Comparison of ENCODE assay signal across 15 mouse cellular contexts in genomic region chr7:51458757-51459156, GRCm38 (mm10). TPM values are rescaled to one million over a fixed set of nuclear protein-coding genes. Genes with fewer than 3 reads are reported as not detected.
DNase-seq lines count a peak whose midpoint lies in the region; ATAC-seq and TF ChIP-seq lines count a peak whose summit lies in the region.
"Had no signal": no experiment of that assay in that cellular context is flagged by ENCODE, and none has a peak within 500 bp of the region (broad histone marks: within the 10 kb centered on the region; RNA-seq: fewer than 3 reads in every experiment).

No protein-coding gene starts in this region.

- no peaks in the 10 kb centered on the region for H3K9me3 ChIP-seq in midbrain, postnatal 0 days (ENCODE audit: low read length)
- H3K9me3 ChIP-seq in midbrain, embryonic 11.5 days (ENCODE audit: control insufficient read depth, low read length), result no peaks in the 10 kb centered on the region
- H3K9me3 ChIP-seq: megakaryocyte, embryonic 14.5 days had no signal

- no peaks in the 10 kb centered on the region for H3K27me3 ChIP-seq in midbrain, postnatal 0 days (ENCODE audit: insufficient read depth, low read length)
- H3K27me3 ChIP-seq in midbrain, embryonic 11.5 days (ENCODE audit: control insufficient read depth, insufficient read depth, low read length), result no peaks in the 10 kb centered on the region
- H3K27me3 ChIP-seq: megakaryocyte, embryonic 14.5 days had no signal

- 78% methylated on average over 1 of the region's 1 CpGs for WGBS in midbrain, postnatal 0 days
- WGBS in midbrain, embryonic 11.5 days, result 93% methylated on average over 1 of the region's 1 CpGs

- H3K36me3 ChIP-seq in midbrain, postnatal 0 days (ENCODE audit: insufficient read depth, low read length), result no peaks in the 10 kb centered on the region
- H3K36me3 ChIP-seq in midbrain, embryonic 11.5 days (ENCODE audit: control insufficient read depth, insufficient read depth, low read length), result no peaks in the 10 kb centered on the region

- H3K9ac ChIP-seq in midbrain, postnatal 0 days (replicated peaks; ENCODE audit: low read length, poor library complexity, severe bottlenecking), result no peak overlapping the region
- no peak overlapping the region for H3K9ac ChIP-seq in midbrain, embryonic 11.5 days (ENCODE audit: low read length)
- H3K9ac ChIP-seq: liver, embryonic 14.5 days had no signal

- DNase-seq in embryo, embryonic 10 days (ENCODE audit: low spot score), result peak; percentile 9
- DNase-seq in embryo, embryonic 9.5 days (ENCODE audit: extremely low spot score), result no peak
- peak; percentile 14 for DNase-seq in kidney, postnatal 10 days
- DNase-seq in kidney, adult 8-10 months, result no peak
- no peak for DNase-seq in midbrain, postnatal 0 days (ENCODE audit: low spot score)
- DNase-seq in midbrain, embryonic 11.5 days (ENCODE audit: low spot score, missing footprints), result no peak
- DNase-seq in retina, embryonic 14.5 days (ENCODE audit: low spot score), result peak; percentile 17
- DNase-seq: adrenal gland, adult 8-10 months; gastrocnemius, postnatal 10 days; kidney, adult 18-20 months; thymus, postnatal 14 days had no signal

- ATAC-seq in midbrain, postnatal 0 days (ENCODE audit: low FRiP score), result no peak
- ATAC-seq in midbrain, embryonic 11.5 days (ENCODE audit: low FRiP score), result no peak
- ATAC-seq in frontal cortex, adult (ENCODE audit: low TSS enrichment), result no peak

- H3K4me3 ChIP-seq in midbrain, postnatal 0 days (ENCODE audit: low read depth, low read length), result no peak overlapping the region
- H3K4me3 ChIP-seq in midbrain, embryonic 11.5 days (ENCODE audit: low read depth, low read length), result no peak overlapping the region
- H3K4me3 ChIP-seq: megakaryocyte, embryonic 14.5 days had no signal

- no peaks in the 10 kb centered on the region for H3K4me1 ChIP-seq in midbrain, postnatal 0 days (ENCODE audit: insufficient read depth, low read length)
- H3K4me1 ChIP-seq in midbrain, embryonic 11.5 days (ENCODE audit: control insufficient read depth, insufficient read depth, low read length), result no peaks in the 10 kb centered on the region
- H3K4me1 ChIP-seq: megakaryocyte, embryonic 14.5 days had no signal

- TF ChIP-seq CTCF in midbrain, postnatal 0 days (IDR thresholded peaks at IDR 0.05), result peak; percentile 54

- H3K4me2 ChIP-seq in midbrain, postnatal 0 days (ENCODE audit: low read depth, low read length, poor library complexity, severe bottlenecking), result no peak overlapping the region
- H3K4me2 ChIP-seq in midbrain, embryonic 11.5 days, result no peak overlapping the region

- no peak overlapping the region for H3K27ac ChIP-seq in midbrain, postnatal 0 days (ENCODE audit: low read depth, low read length)
- H3K27ac ChIP-seq in midbrain, embryonic 11.5 days (ENCODE audit: low read depth, low read length), result no peak overlapping the region
- H3K27ac ChIP-seq: liver, embryonic 14.5 days had no signal

RNA-seq across cellular contexts. Expression of gene Ano5, which starts 52.1 kb away (rescaled TPM):
- 3.8 and 4.0 TPM in 2 replicates for total RNA-seq in midbrain, postnatal 0 days (2014; rRNA removed)
- 1.5 and 1.9 TPM in 2 replicates for polyA plus RNA-seq in midbrain, postnatal 0 days (2015; fragmentation: Nextera tagmentation; extraction: Ambion mirVana)
- polyA plus RNA-seq in midbrain, embryonic 11.5 days (2014; fragmentation: Nextera tagmentation; extraction: Ambion mirVana), result 0.25 and 0.40 TPM in 2 replicates
- total RNA-seq: common myeloid progenitor, adult 5-6 weeks had no signal
- polyA plus RNA-seq: liver, embryonic 14.5 days had no signal

Comparison
In these comparisons a context has a peak if more than half of its experiments do, and no peak if none do; other contexts are left out.
1. DNase-seq: peak in embryo, embryonic 10 days (single experiment), kidney, postnatal 10 days (single experiment) and retina, embryonic 14.5 days (single experiment); none in embryo, embryonic 9.5 days (single experiment), kidney, adult 8-10 months (0 of 2), midbrain, postnatal 0 days (single experiment) and midbrain, embryonic 11.5 days (single experiment).